Mouse (Mus musculus): Measurements from ENCODE around the gene Kbtbd13. TPM values are rescaled to one million over a fixed set of nuclear protein-coding genes. Genes with fewer than 3 reads are reported as not detected.

Gene Kbtbd13
- total RNA-seq (2014; rRNA removed) (1.0 and 1.3 TPM in 2 replicates), polyA plus RNA-seq (2015; fragmentation: Nextera tagmentation; extraction: Ambion mirVana) (0.46 and 0.50 TPM in 2 replicates)

GRCm38 (mm10) chr9:65391613-65391964 lies at the start of gene Kbtbd13:
Gene Kbtbd13, minus strand, starts transcription at chr9:65391652.
- Histone ChIP-seq H3K4me2 (ENCODE audit: low read depth, low read length) (peak within 1 kb of the TSS; percentile 51), H3K36me3 (ENCODE audit: insufficient read depth, low read length) (no peaks in the 10 kb centered on the region), H3K27me3 (ENCODE audit: insufficient read depth, low read length) (peaks cover 30% of the 10 kb centered on the region), H3K27ac (no peak within 1 kb of the TSS), H3K4me1 (ENCODE audit: insufficient read depth, low read length) (no peaks in the 10 kb centered on the region; the same call in 1 of the 2 replicates), H3K4me3 (ENCODE audit: low read length) (peak within 1 kb of the TSS; percentile 37), H3K9ac (replicated peaks; ENCODE audit: low read length) (peak within 1 kb of the TSS; percentile 28; the same call in 1 of the 2 replicates), H3K9me3 (ENCODE audit: low read length) (no peaks in the 10 kb centered on the region)
- DNase-seq (ENCODE audit: low spot score) (no peak), ATAC-seq (no peak)
- no peak for TF ChIP-seq CTCF (IDR thresholded peaks at IDR 0.05; ENCODE audit: low read depth)
- WGBS = 42% methylated on average over 8 of the region's 8 CpGs

GRCm38 (mm10) chr9:65435671-65436301 lies 44.3 kb upstream of the Kbtbd13 start, which contains the start of gene Mtfmt:
Gene Mtfmt, plus strand, starts transcription at chr9:65435782.
- DNase-seq (ENCODE audit: low spot score) = peak; percentile 97
- peak within 1 kb of the TSS; percentile 80 for H3K4me3 ChIP-seq (ENCODE audit: low read length)
- peaks cover 4% of the 10 kb centered on the region; the same call in 1 of the 2 replicates for H3K4me1 ChIP-seq (ENCODE audit: insufficient read depth, low read length)
- peaks cover 15% of the 10 kb centered on the region; the same call in 1 of the 2 replicates for H3K36me3 ChIP-seq (ENCODE audit: insufficient read depth, low read length)
- H3K9ac ChIP-seq (replicated peaks; ENCODE audit: low read length) = peak within 1 kb of the TSS; percentile 83
- ATAC-seq = peak; percentile 94
- no peak for TF ChIP-seq CTCF (IDR thresholded peaks at IDR 0.05; ENCODE audit: low read depth)
- peak within 1 kb of the TSS; percentile 41 for H3K27ac ChIP-seq
- no peaks in the 10 kb centered on the region for H3K9me3 ChIP-seq (ENCODE audit: low read length)
- no peaks in the 10 kb centered on the region for H3K27me3 ChIP-seq (ENCODE audit: insufficient read depth, low read length)
- H3K4me2 ChIP-seq (ENCODE audit: low read depth, low read length) = peak within 1 kb of the TSS; percentile 77
- under 1% methylated on average over 54 of the region's 54 CpGs for WGBS

DNA sequence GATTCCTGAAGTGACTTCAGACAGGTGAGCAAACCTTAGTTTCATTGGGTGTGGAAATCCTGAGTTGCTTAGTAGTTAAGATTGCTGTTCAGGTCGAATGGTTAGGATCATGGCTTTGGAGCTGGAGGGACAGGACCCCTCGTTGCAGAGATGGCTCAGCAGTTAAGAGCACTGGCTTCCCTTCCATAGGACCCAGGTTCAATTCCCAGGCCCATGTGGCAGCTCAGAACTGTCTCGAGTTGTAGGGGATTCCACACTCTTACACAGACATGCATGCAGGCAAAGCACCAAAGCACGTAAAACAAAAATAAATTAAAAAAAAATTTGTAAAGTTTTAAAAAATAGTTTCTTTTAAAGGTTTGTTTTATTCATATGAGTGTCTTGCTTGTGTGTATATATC lies 43.8 kb upstream of the Kbtbd13 start:
- WGBS = 67% methylated on average over 4 of the region's 4 CpGs
- H3K9me3 ChIP-seq (ENCODE audit: low read length) = no peaks in the 10 kb centered on the region
- TF ChIP-seq CTCF (IDR thresholded peaks at IDR 0.05; ENCODE audit: low read depth) = no peak
- H3K9ac ChIP-seq (replicated peaks; ENCODE audit: low read length) = no peak overlapping the region
- ATAC-seq (peak; percentile 30; the same call in 1 of the 2 replicates), DNase-seq (ENCODE audit: low spot score) (no peak)
- H3K27me3 ChIP-seq (ENCODE audit: insufficient read depth, low read length) = no peaks in the 10 kb centered on the region
- H3K36me3 ChIP-seq (ENCODE audit: insufficient read depth, low read length) = peaks cover 9% of the 10 kb centered on the region; the same call in 1 of the 2 replicates
- peaks cover 4% of the 10 kb centered on the region; the same call in 1 of the 2 replicates for H3K4me1 ChIP-seq (ENCODE audit: insufficient read depth, low read length)
- no peak overlapping the region for H3K27ac ChIP-seq
- H3K4me2 ChIP-seq (ENCODE audit: low read depth, low read length) = 0 out of 2 replicates have a peak overlapping the region, but pooled peaks have one; percentile 77
- H3K4me3 ChIP-seq (ENCODE audit: low read length) = peak overlapping the region; percentile 80

DNA sequence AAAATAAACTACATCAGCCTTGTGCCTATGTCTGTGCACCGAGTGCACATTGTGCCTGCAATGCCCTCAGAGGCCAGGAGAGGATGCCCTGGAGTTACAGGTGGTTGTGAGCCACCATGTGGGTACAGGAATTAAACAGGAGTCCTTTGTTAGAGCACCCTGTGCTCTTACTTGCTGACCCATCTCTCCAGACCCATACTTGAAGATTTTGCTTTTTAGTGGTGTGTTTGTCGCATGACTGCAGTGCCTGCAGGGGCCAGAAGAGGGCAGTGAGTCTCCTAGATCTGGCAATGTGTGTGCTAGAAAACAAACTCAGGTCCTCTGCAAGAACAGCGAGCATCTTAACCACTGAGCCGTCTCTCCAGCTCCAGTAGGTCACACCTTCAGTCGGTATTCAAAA lies 42.7 kb upstream of the Kbtbd13 start:
- Histone ChIP-seq H3K36me3 (ENCODE audit: insufficient read depth, low read length) (0 out of 2 replicates have a peak, but pooled peaks cover 2% of the 10 kb centered on the region), H3K27ac (no peak overlapping the region), H3K27me3 (ENCODE audit: insufficient read depth, low read length) (no peaks in the 10 kb centered on the region), H3K9ac (replicated peaks; ENCODE audit: low read length) (no peak overlapping the region), H3K9me3 (ENCODE audit: low read length) (no peaks in the 10 kb centered on the region), H3K4me3 (ENCODE audit: low read length) (no peak overlapping the region), H3K4me1 (ENCODE audit: insufficient read depth, low read length) (peaks cover 4% of the 10 kb centered on the region; the same call in 1 of the 2 replicates), H3K4me2 (ENCODE audit: low read depth, low read length) (no peak overlapping the region)
- WGBS = 67% methylated on average over 5 of the region's 5 CpGs
- DNase-seq (ENCODE audit: low spot score) (peak; percentile 35), ATAC-seq (no peak)
- peak; percentile 62 for TF ChIP-seq CTCF (IDR thresholded peaks at IDR 0.05; ENCODE audit: low read depth)

DNA sequence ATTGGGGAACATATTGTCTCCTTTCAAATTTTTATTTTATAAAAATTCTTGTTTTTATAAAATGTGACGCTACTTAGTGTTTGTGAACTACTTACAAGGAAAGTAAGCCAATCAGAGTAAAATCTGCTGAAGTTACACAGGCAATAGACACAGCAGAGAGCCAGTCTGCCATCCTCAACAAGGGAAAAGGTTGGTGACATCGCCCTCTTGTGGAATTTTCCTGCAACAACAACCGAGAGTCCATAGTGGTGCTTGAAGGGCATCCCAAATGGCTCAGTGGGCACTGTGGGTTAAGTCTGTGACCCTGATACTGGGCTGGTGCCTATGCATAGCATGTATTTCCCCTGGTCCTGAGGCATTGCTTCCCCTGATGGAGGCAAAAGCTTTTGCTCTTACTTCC lies 40.8 kb upstream of the Kbtbd13 start:
- H3K9me3 ChIP-seq (ENCODE audit: low read length) = no peaks in the 10 kb centered on the region
- H3K4me3 ChIP-seq (ENCODE audit: low read length) = no peak overlapping the region
- H3K4me1 ChIP-seq (ENCODE audit: insufficient read depth, low read length) = peaks cover 4% of the 10 kb centered on the region; the same call in 1 of the 2 replicates
- ATAC-seq = peak; percentile 59
- H3K4me2 ChIP-seq (ENCODE audit: low read depth, low read length) = no peak overlapping the region
- TF ChIP-seq CTCF (IDR thresholded peaks at IDR 0.05; ENCODE audit: low read depth) = peak; percentile 93
- no peaks in the 10 kb centered on the region for H3K36me3 ChIP-seq (ENCODE audit: insufficient read depth, low read length)
- WGBS = 3% methylated on average over 3 of the region's 3 CpGs
- no peak overlapping the region for H3K27ac ChIP-seq
- peak; percentile 88 for DNase-seq (ENCODE audit: low spot score)
- H3K9ac ChIP-seq (replicated peaks; ENCODE audit: low read length) = no peak overlapping the region
- H3K27me3 ChIP-seq (ENCODE audit: insufficient read depth, low read length) = no peaks in the 10 kb centered on the region

DNA sequence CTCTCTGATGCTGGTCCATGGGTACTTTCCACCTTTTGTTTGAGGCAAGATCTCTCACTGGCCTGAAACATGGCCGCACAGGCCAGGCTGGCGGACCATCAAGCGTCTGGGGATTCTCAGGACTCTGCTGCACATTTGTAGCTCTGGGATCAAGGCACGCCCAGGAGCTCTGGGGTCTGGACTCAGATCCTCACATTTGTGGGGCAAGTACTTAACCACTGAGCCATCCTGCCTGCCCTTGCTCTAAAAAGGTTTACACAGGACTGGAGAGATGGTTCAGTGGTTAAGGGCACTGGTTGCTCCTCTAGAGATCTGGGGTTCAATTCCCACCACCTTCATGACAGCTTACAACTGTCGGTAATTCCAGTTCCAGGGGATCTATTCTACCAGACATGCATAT lies 39.5 kb upstream of the Kbtbd13 start:
- TF ChIP-seq CTCF (IDR thresholded peaks at IDR 0.05; ENCODE audit: low read depth) = no peak
- ATAC-seq (no peak), DNase-seq (ENCODE audit: low spot score) (no peak)
- Histone ChIP-seq H3K27me3 (ENCODE audit: insufficient read depth, low read length) (no peaks in the 10 kb centered on the region), H3K4me1 (ENCODE audit: insufficient read depth, low read length) (no peaks in the 10 kb centered on the region), H3K27ac (no peak overlapping the region), H3K9ac (replicated peaks; ENCODE audit: low read length) (no peak overlapping the region), H3K36me3 (ENCODE audit: insufficient read depth, low read length) (no peaks in the 10 kb centered on the region), H3K4me3 (ENCODE audit: low read length) (no peak overlapping the region), H3K4me2 (ENCODE audit: low read depth, low read length) (no peak overlapping the region), H3K9me3 (ENCODE audit: low read length) (no peaks in the 10 kb centered on the region)
- WGBS = 87% methylated on average over 5 of the region's 5 CpGs

GRCm38 (mm10) chr9:65430401-65430800 lies 38.9 kb upstream of the Kbtbd13 start:
- Histone ChIP-seq H3K4me1 (ENCODE audit: insufficient read depth, low read length) (no peaks in the 10 kb centered on the region), H3K4me3 (ENCODE audit: low read length) (no peak overlapping the region), H3K27me3 (ENCODE audit: insufficient read depth, low read length) (no peaks in the 10 kb centered on the region), H3K9me3 (ENCODE audit: low read length) (no peaks in the 10 kb centered on the region), H3K9ac (replicated peaks; ENCODE audit: low read length) (no peak overlapping the region), H3K27ac (no peak overlapping the region), H3K36me3 (ENCODE audit: insufficient read depth, low read length) (no peaks in the 10 kb centered on the region), H3K4me2 (ENCODE audit: low read depth, low read length) (no peak overlapping the region)
- no peak for DNase-seq (ENCODE audit: low spot score)
- TF ChIP-seq CTCF (IDR thresholded peaks at IDR 0.05; ENCODE audit: low read depth) = no peak
- ATAC-seq = no peak

Data from hindbrain, postnatal 0 days (tissue).